Mouse (Mus musculus): ENCODE measurements at regions not wholly inside any gene's neighbourhood (a gene's known extent, or its start where the extent isn't known, plus 50 kb on each side); places are given as distances from the start of the nearest gene placed in this dataset.

DNA sequence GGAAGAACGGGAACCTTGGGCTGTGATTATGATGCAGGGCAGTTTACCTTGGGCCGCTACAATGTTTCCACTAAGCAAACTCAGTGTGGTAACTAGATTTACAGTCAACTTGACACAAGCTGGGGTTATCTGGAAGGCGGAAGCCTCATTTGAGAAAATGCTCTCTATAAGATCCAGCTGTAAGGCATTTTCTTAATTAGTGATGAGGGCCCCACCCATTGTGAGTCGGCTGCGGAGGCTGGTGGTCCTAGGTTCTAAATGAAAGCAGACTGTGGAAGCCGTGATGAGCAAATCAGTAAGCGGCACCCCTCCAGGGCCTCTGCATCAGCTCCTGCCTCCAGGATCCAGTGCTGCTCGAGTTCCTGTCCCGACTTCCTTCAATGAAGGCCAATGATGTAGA lies 183.4 kb downstream of the Ly86 start:
- Histone ChIP-seq H3K79me2 (replicated peaks; ENCODE audit: control insufficient read depth, extremely low read depth, insufficient read depth, poor library complexity, severe bottlenecking) (no peaks in the 10 kb centered on the region), H3K9ac (ENCODE audit: insufficient read depth, low read depth) (no peak overlapping the region), H3K36me3 (replicated peaks in 1 of 2; ENCODE audit: control insufficient read depth in 1 of 2, insufficient read depth in 1 of 2, low read length in 1 of 2) (no peaks in the 10 kb centered on the region), H3K9me3 (replicated peaks; ENCODE audit: low read length) (no peaks in the 10 kb centered on the region), H3K4me3 (replicated peaks in 1 of 3; ENCODE audit: low read depth in 2 of 3, low read length in 2 of 3, poor library complexity in 1 of 3) (no peak overlapping the region), H3K27ac (ENCODE audit: insufficient read depth, low read depth) (no peak overlapping the region), H3K4me2 (ENCODE audit: insufficient read depth, low read depth, poor library complexity, severe bottlenecking) (no peak overlapping the region), H3K27me3 (replicated peaks) (no peaks in the 10 kb centered on the region), H3K4me1 (ENCODE audit: control insufficient read depth in 1 of 2, insufficient read depth in 2 of 2) (peaks cover 0 to 12% of the 10 kb centered on the region in 2 experiments; a peak in 3 of 4 replicates)
- in situ Hi-C loops (cut with MboI; ENCODE audit: low pct_ligation_motif_present, low pct_unique_long_range_greater_than_20kb, low sequenced_read_pairs) = loop anchor here (25.0 kb wide), 1 partner anchor 434 kb away; no protein-coding TSS in a partner anchor
- TF ChIP-seq ELF1 (IDR thresholded peaks at IDR 0.05; ENCODE audit: low read depth, low read length) (no peak), GABPA (IDR thresholded peaks at IDR 0.05; ENCODE audit: insufficient replicate concordance, low read depth, low read length) (no peak), SIN3A (IDR thresholded peaks at IDR 0.05; ENCODE audit: low read length) (no peak), HCFC1 (IDR thresholded peaks at IDR 0.05; ENCODE audit: low read depth, low read length) (no peak), POLR2AphosphoS2 (IDR thresholded peaks at IDR 0.05; ENCODE audit: low read depth, low read length) (no peak), ZMIZ1 (IDR thresholded peaks at IDR 0.05; ENCODE audit: low read depth, low read length) (no peak), IRF4 (IDR thresholded peaks at IDR 0.05; ENCODE audit: low read depth, low read length) (no peak)
- no peak for DNase-seq (ENCODE audit: extremely low read depth)
- dilution Hi-C loops (cut with MboI; ENCODE audit: extremely low pct_ligation_motif_present, extremely low pct_unique_long_range_greater_than_20kb, low sequenced_read_pairs) = no loop called here

DNA sequence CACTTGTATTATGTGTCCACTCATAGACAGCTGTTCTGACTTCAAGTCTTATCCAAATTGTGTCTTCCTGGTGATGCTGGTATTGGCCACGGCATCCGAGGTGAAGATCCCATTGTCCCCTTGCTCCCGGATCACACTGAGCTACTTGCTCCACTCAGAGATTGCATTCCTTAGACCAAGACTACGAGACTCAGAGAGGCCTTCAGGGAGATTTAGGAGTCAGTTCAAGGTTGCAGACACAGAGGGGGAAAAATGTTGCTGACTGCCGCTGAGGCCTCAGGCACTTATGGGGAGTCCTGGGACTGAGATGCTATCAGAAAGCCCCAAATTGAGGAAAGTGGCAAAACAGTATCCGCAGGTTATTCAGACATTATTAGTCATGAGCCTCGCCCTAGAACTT lies 183.9 kb downstream of the Ly86 start:
- H3K36me3 ChIP-seq (replicated peaks in 1 of 2; ENCODE audit: control insufficient read depth in 1 of 2, insufficient read depth in 1 of 2, low read length in 1 of 2) = no peaks in the 10 kb centered on the region
- peaks cover 0 to 12% of the 10 kb centered on the region in 2 experiments; a peak in 3 of 4 replicates for H3K4me1 ChIP-seq (ENCODE audit: control insufficient read depth in 1 of 2, insufficient read depth in 2 of 2)
- no peaks in the 10 kb centered on the region for H3K9me3 ChIP-seq (replicated peaks; ENCODE audit: low read length)
- no peaks in the 10 kb centered on the region for H3K27me3 ChIP-seq (replicated peaks)
- no peak for TF ChIP-seq ZKSCAN1 (IDR thresholded peaks at IDR 0.05; ENCODE audit: borderline replicate concordance, low read depth, low read length)
- TF ChIP-seq JUN (IDR thresholded peaks at IDR 0.05; ENCODE audit: insufficient read depth, low read depth, low read length) = no peak
- no peak for TF ChIP-seq ZNF384 (IDR thresholded peaks at IDR 0.05; ENCODE audit: low read depth, low read length)
- TF ChIP-seq ZC3H11A (IDR thresholded peaks at IDR 0.05; ENCODE audit: low read depth, low read length) = no peak
- no peak for TF ChIP-seq IRF4 (IDR thresholded peaks at IDR 0.05; ENCODE audit: low read depth, low read length)
- no peak for TF ChIP-seq POLR2AphosphoS2 (IDR thresholded peaks at IDR 0.05; ENCODE audit: low read depth, low read length)
- no peak for TF ChIP-seq RCOR1 (conservative IDR thresholded peaks at IDR 0.05; ENCODE audit: low read depth, low read length)
- no peak for TF ChIP-seq HCFC1 (IDR thresholded peaks at IDR 0.05; ENCODE audit: low read depth, low read length)
- H3K4me2 ChIP-seq (ENCODE audit: insufficient read depth, low read depth, poor library complexity, severe bottlenecking) = no peak overlapping the region
- in situ Hi-C loops (cut with MboI; ENCODE audit: low pct_ligation_motif_present, low pct_unique_long_range_greater_than_20kb, low sequenced_read_pairs) (loop anchor here (25.0 kb wide), 1 partner anchor 433 kb away; no protein-coding TSS in a partner anchor), dilution Hi-C loops (cut with MboI; ENCODE audit: extremely low pct_ligation_motif_present, extremely low pct_unique_long_range_greater_than_20kb, low sequenced_read_pairs) (no loop called here)
- no peak overlapping the region for H3K27ac ChIP-seq (ENCODE audit: insufficient read depth, low read depth)
- DNase-seq (ENCODE audit: extremely low read depth) = no peak
- H3K79me2 ChIP-seq (replicated peaks; ENCODE audit: control insufficient read depth, extremely low read depth, insufficient read depth, poor library complexity, severe bottlenecking) = no peaks in the 10 kb centered on the region
- no peak overlapping the region for H3K9ac ChIP-seq (ENCODE audit: insufficient read depth, low read depth)
- H3K4me3 ChIP-seq (replicated peaks in 1 of 3; ENCODE audit: low read depth in 2 of 3, low read length in 2 of 3, poor library complexity in 1 of 3) = no peak overlapping the region
